Mouse (Mus musculus) neural tube, embryonic 14.5 days (tissue): ENCODE results near the gene Slc35c2. TPM values are rescaled to one million over a fixed set of nuclear protein-coding genes. Genes with fewer than 3 reads are reported as not detected.
A peak's percentile ranks its signal among the peaks of the same experiment; 100 is the strongest.

Experiments used
- ATAC-seq: fragments of 200-750 bp; cut with Nextera tagmentation; 2 replicates; pipeline ENCODE4 v1.8.0; 2017; ENCODE audit warnings: low read depth, mild to moderate bottlenecking, moderate TSS enrichment, moderate library complexity
- H3K27ac ChIP-seq: fragments of 300-500 bp; sonication (generic); 2 replicates; pipeline ENCODE4 v1.5.1; 2014; ENCODE audit warnings: low read depth, mild to moderate bottlenecking, control low read depth, low read length, moderate library complexity, mixed read lengths
- H3K27me3 ChIP-seq: fragments of 300-500 bp; sonication (generic); 2 replicates; pipeline ENCODE4 v1.6.1; 2014; ENCODE audit warnings: low read length; ENCODE audit not compliant: control insufficient read depth, insufficient read depth
- H3K36me3 ChIP-seq: fragments of 300-500 bp; sonication (generic); 2 replicates; pipeline ENCODE4 v1.6.1; 2014; ENCODE audit warnings: low read length, mixed read lengths; ENCODE audit not compliant: control insufficient read depth, insufficient read depth
- H3K4me1 ChIP-seq: fragments of 300-500 bp; sonication (generic); 2 replicates; pipeline ENCODE4 v1.6.1; 2014; ENCODE audit warnings: low read length; ENCODE audit not compliant: control insufficient read depth, insufficient read depth
- H3K4me2 ChIP-seq: fragments of 300-500 bp; sonication (generic); 2 replicates; pipeline ENCODE4 v1.6.1; 2014; ENCODE audit warnings: mild to moderate bottlenecking, low read depth, low read length, control low read depth
- H3K4me3 ChIP-seq: fragments of 300-500 bp; sonication (generic); 2 replicates; pipeline ENCODE4 v1.5.1; 2014; ENCODE audit warnings: low read depth, low read length, control low read depth, mixed read lengths
- H3K9ac ChIP-seq: fragments of 300-500 bp; sonication (generic); replicated peaks from 2 replicates; pipeline ENCODE4 v1.6.1; 2014; ENCODE audit warnings: low read depth, mild to moderate bottlenecking, control low read depth, low read length, mixed read lengths
- H3K9me3 ChIP-seq: fragments of 300-500 bp; sonication (generic); 2 replicates; pipeline ENCODE4 v1.6.1; 2016; ENCODE audit warnings: low read length; ENCODE audit not compliant: control insufficient read depth
- WGBS: fragments of 180-500 bp; shearing (Covaris S2); extraction: QIAGEN DNeasy Blood & Tissue Kit; methylation state at CpG from one replicate; pipeline ENCODE4 v1.1.7; 2014; 5-methylcytosine and 5-hydroxymethylcytosine counted together
- polyA plus RNA-seq: library from polyadenylated mRNA; unstranded; fragments of >200 nt; fragmentation: Nextera tagmentation; extraction: Ambion mirVana; gene quantifications from 2 replicates; pipeline ENCODE4 v1.2.1, GENCODE M21; 2014

Slc35c2 gene
- polyA plus RNA-seq, 1 experiment from 2014 or later = 59.0 TPM

DNA sequence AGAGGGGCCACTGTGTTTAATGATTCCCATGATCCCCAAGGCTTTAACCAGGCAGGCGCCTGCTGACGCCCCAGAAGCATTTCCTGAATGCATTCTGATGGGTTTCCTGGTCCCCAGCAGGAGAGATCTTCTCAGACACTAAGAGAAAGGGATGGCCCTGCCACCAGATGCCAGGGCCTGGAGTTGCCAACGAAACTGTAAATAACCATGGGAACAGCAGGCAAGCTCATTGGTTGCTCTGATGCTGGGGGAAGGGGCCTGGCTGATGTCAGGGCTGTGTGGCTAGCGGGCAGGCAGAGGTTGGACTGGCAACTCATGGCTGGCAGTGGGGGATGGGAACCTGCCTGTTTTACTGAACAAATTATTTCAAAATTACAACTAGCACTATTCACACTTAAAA lies 14.1 kb downstream of the Slc35c2 start:
- no peak for ATAC-seq
- Histone ChIP-seq H3K4me2 (no peak overlapping the region), H3K9ac (no peak overlapping the region), H3K4me3 (no peak overlapping the region), H3K9me3 (no peaks in the 10 kb centered on the region), H3K4me1 (peaks cover 20% of the 10 kb centered on the region), H3K36me3 (peaks cover 6% of the 10 kb centered on the region; the same call in 1 of the 2 replicates), H3K27ac (no peak overlapping the region), H3K27me3 (no peaks in the 10 kb centered on the region)
- WGBS = 18% methylated on average over 4 of the region's 4 CpGs

DNA sequence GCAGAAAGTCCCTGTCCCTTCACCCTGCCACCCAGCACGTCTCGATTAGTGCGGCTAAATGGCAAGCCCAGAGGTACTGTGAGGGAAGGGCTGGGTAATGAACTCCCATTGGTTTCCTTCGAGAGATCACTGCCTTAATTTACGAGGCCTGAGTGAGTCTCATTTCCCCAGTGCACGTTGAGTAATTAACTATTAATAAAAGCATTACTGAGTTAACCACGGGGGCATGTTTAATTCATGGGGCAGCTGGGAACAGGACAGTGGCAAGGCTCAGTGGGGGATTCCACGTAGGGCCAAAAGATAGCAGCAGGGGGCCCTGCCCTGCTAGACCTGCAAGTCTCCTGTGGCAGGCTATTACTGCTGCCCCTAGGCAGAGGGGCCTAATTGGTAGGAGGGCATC lies 16.3 kb downstream of the Slc35c2 start:
- ATAC-seq = 0 out of 2 replicates have a peak, but pooled peaks have one; percentile 2
- WGBS = 3% methylated on average over 8 of the region's 8 CpGs
- no peaks in the 10 kb centered on the region for H3K36me3 ChIP-seq
- no peak overlapping the region for H3K4me3 ChIP-seq
- H3K4me2 ChIP-seq = no peak overlapping the region
- no peak overlapping the region for H3K9ac ChIP-seq
- no peaks in the 10 kb centered on the region for H3K9me3 ChIP-seq
- peaks cover 28% of the 10 kb centered on the region for H3K4me1 ChIP-seq
- H3K27ac ChIP-seq = no peak overlapping the region
- H3K27me3 ChIP-seq = no peaks in the 10 kb centered on the region; the same call in 1 of the 2 replicates

DNA sequence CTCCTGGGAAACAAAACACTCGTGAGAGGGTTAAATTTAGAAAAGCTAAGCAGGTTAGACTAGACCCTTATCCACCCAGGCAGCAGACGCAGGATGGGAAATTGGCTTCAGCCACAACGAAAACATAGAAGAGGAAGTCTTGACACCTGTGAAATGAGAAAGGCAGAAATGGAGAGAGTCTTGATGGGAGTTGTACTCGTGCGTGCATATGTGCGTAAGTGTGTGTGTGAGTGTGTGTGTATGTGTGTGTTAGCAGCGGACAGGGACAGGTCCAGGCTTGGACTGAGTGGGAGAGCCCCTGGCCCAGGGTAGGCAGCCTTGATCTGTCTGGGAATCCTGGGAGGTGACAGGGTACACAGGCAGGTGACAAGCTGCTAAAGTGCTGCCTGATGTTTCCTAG lies 16.8 kb downstream of the Slc35c2 start:
- WGBS = 60% methylated on average over 7 of the region's 7 CpGs
- Histone ChIP-seq H3K4me1 (peaks cover 28% of the 10 kb centered on the region), H3K27ac (no peak overlapping the region)

DNA sequence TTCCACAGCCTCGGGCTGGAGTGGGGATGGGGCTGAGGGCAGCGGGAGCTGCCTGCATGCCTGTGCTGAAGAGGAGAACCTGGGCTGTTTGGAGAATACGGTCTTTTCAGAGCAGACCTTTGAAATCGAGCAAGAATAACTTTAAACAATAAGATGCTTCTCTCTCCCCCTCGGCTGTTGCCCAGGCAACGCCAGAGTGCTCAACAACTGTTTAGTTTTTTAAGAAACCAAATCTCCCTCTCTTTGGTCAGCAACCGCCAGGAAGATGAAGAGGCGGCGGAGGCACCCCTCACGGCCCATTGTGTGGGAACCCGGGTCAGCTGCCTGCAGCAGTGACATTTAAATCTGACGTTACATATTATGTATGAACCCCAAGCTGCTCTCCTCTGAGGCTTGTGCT lies 20.9 kb downstream of the Slc35c2 start:
- Histone ChIP-seq H3K9ac (no peak overlapping the region), H3K4me2 (no peak overlapping the region), H3K36me3 (no peaks in the 10 kb centered on the region), H3K27ac (no peak overlapping the region), H3K9me3 (no peaks in the 10 kb centered on the region), H3K27me3 (no peaks in the 10 kb centered on the region; the same call in 1 of the 2 replicates), H3K4me3 (no peak overlapping the region), H3K4me1 (peaks cover 20% of the 10 kb centered on the region; the same call in 1 of the 2 replicates)
- no peak for ATAC-seq
- 7% methylated on average over 12 of the region's 12 CpGs for WGBS

More for the DNA sequence above, 16.8 kb downstream of the Slc35c2 start:
- peak; percentile 6; the same call in 1 of the 2 replicates for ATAC-seq
- H3K9me3 ChIP-seq = no peaks in the 10 kb centered on the region
- no peak overlapping the region for H3K4me3 ChIP-seq
- no peak overlapping the region for H3K9ac ChIP-seq
- H3K27me3 ChIP-seq = no peaks in the 10 kb centered on the region; the same call in 1 of the 2 replicates
- no peaks in the 10 kb centered on the region for H3K36me3 ChIP-seq
- no peak overlapping the region for H3K4me2 ChIP-seq

DNA sequence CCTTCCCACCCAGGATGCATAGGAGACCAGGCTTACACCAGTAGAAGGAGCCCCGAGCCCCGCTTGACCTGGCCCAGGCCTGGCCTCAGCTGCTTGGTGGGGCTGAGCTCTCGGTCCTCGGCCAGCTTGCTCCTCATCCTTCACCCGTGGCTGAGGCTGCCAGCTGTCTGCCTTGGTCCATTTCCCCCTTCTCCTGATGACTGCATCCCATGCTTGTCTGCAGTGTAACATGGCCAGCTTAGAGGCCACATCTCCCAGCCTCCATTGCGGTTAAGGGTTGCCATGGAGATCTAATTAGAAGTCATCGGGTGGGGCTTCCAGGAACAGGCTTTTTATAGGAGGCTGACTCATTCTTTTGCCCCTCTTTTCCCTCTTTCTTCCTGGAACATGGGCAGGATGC lies 23.8 kb downstream of the Slc35c2 start:
- Histone ChIP-seq H3K4me2 (no peak overlapping the region), H3K9me3 (no peaks in the 10 kb centered on the region), H3K4me1 (peaks cover 18% of the 10 kb centered on the region), H3K27ac (no peak overlapping the region), H3K9ac (no peak overlapping the region), H3K36me3 (no peaks in the 10 kb centered on the region), H3K27me3 (no peaks in the 10 kb centered on the region; the same call in 1 of the 2 replicates), H3K4me3 (no peak overlapping the region)
- ATAC-seq = no peak; the same call in 1 of the 2 replicates
- WGBS = 38% methylated on average over 7 of the region's 7 CpGs

- H3K27ac ChIP-seq = no peak overlapping the region
- no peak overlapping the region for H3K9ac ChIP-seq
- no peaks in the 10 kb centered on the region for H3K36me3 ChIP-seq
- H3K4me3 ChIP-seq = no peak overlapping the region
- H3K9me3 ChIP-seq = no peaks in the 10 kb centered on the region
- no peak overlapping the region for H3K4me2 ChIP-seq
- no peak for ATAC-seq
- peaks cover 18% of the 10 kb centered on the region for H3K4me1 ChIP-seq
- H3K27me3 ChIP-seq = no peaks in the 10 kb centered on the region; the same call in 1 of the 2 replicates
- WGBS = 73% methylated on average over 18 of the region's 18 CpGs
Observed at GRCm38 (mm10) chr2:165262274-165262990, 25.2 kb downstream of the Slc35c2 start.

- H3K27ac ChIP-seq = no peak overlapping the region
- H3K36me3 ChIP-seq = no peaks in the 10 kb centered on the region
- peaks cover 10% of the 10 kb centered on the region for H3K4me1 ChIP-seq
- no peaks in the 10 kb centered on the region; the same call in 1 of the 2 replicates for H3K27me3 ChIP-seq
- 45% methylated on average over 8 of the region's 8 CpGs for WGBS
- no peak overlapping the region for H3K9ac ChIP-seq
- H3K9me3 ChIP-seq = no peaks in the 10 kb centered on the region
- no peak overlapping the region for H3K4me3 ChIP-seq
- peak; percentile 42; the same call in 1 of the 2 replicates for ATAC-seq
- no peak overlapping the region for H3K4me2 ChIP-seq
Observed at GRCm38 (mm10) chr2:165259859-165260258, 27.8 kb downstream of the Slc35c2 start.

DNA sequence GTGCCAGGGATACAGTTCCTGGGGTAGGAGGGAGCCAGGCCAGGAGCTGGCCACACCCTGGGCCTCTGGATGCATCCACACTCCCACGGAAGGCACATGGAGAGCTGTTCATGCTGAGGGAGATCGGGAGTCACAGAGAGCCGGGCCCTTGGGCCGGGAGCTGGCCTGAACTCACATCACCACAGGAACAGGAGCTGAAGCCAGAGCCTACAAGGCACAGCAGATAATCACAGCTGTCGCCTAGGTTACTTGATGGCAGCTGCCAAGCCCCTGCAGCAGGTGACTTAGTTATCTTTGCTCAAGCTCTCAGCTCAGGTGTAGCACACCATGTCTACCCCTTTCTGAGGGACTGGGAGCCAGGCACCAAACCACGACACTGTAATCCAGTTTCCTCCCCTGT lies 29.3 kb downstream of the Slc35c2 start:
- H3K4me3 ChIP-seq = no peak overlapping the region
- H3K9ac ChIP-seq = no peak overlapping the region
- H3K36me3 ChIP-seq = no peaks in the 10 kb centered on the region
- 0 out of 2 replicates have a peak, but pooled peaks have one; percentile 8 for ATAC-seq
- peaks cover under 1% of the 10 kb centered on the region for H3K27me3 ChIP-seq
- 74% methylated on average over 6 of the region's 6 CpGs for WGBS
- no peak overlapping the region for H3K27ac ChIP-seq
- no peaks in the 10 kb centered on the region for H3K9me3 ChIP-seq
- H3K4me1 ChIP-seq = peaks cover 14% of the 10 kb centered on the region
- H3K4me2 ChIP-seq = no peak overlapping the region

DNA sequence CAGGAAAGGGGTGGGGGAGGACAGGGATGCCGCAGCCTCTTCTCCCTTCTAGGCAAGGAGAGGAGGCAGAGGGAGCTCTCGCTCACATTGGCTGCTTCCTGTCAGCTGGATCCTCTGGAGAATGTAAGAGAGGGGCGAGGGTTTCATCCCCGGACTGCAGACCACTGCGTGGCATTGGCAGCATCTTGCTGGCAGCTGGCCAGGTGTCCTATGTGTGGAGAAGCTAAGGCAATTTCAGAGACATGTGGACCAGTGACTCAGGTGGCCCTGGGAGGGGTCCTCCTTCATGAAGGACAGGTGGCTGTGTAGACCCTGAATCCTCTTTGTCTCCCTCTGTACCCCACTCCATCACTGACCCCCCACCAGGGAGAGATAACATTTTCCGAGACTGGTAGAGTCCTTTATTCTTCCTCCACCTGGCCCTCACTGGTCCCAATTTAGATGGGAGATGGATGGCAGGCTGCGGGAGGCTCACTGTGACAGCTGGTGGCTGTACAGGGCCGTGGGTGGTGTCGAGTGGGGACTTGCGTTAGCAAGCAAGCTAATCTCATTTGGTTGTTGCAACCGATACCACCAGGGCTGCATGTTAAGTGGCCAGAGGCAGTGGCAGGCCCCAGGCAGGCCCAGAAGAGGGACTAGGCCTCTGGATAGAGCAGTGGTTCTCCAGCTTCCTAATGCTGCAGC lies 30.4 kb downstream of the Slc35c2 start:
- Histone ChIP-seq H3K36me3 (no peaks in the 10 kb centered on the region), H3K9ac (no peak overlapping the region), H3K4me2 (no peak overlapping the region), H3K27me3 (peaks cover 6% of the 10 kb centered on the region), H3K9me3 (no peaks in the 10 kb centered on the region), H3K4me1 (peaks cover 14% of the 10 kb centered on the region), H3K27ac (no peak overlapping the region), H3K4me3 (no peak overlapping the region)
- no peak for ATAC-seq
- 25% methylated on average over 10 of the region's 11 CpGs for WGBS
